Mouse (Mus musculus): ENCODE measurements around the gene Ano7.

- TF ChIP-seq CTCF (IDR thresholded peaks at IDR 0.05; ENCODE audit: low read depth) (peak; percentile 37), EP300 (IDR thresholded peaks at IDR 0.05; ENCODE audit: low read depth) (no peak)
These were observed 30.2 kb upstream of the Ano7 start for GRCm38 (mm10) chr1:93343504-93344047.

All from heart, postnatal 0 days (tissue).